Mouse (Mus musculus) retina, postnatal 7 days (tissue): Measurements from ENCODE around the gene Ubash3b.

Source experiments
- DNase-seq: peaks from one replicate; pipeline ENCODE4 v3.0.0-alpha.2; 2012; ENCODE audit warnings: low read depth, low spot score

The Ubash3b gene

GRCm38 (mm10) chr9:41004415-41004814 lies 157.1 kb downstream of the Ubash3b start, which contains the start of gene Crtam:
Gene Crtam (minus strand): TSS chr9:41004628.
- DNase-seq, result no peak

GRCm38 (mm10) chr9:40997116-40997779 lies 164.2 kb downstream of the Ubash3b start:
- DNase-seq, result no peak

GRCm38 (mm10) chr9:40994075-40994474 lies 167.4 kb downstream of the Ubash3b start:
- no peak for DNase-seq

GRCm38 (mm10) chr9:40991511-40991910 lies 170.0 kb downstream of the Ubash3b start:
- no peak for DNase-seq

- peak; percentile 42 for DNase-seq
Measured at GRCm38 (mm10) chr9:40989940-40990588, 171.4 kb downstream of the Ubash3b start.

GRCm38 (mm10) chr9:40984313-40984712 lies 177.2 kb downstream of the Ubash3b start:
- DNase-seq, result no peak

- DNase-seq, result no peak
Measured at GRCm38 (mm10) chr9:40983758-40984157, 177.7 kb downstream of the Ubash3b start.

- no peak for DNase-seq
Measured at GRCm38 (mm10) chr9:40982480-40982879, 179.0 kb downstream of the Ubash3b start.

GRCm38 (mm10) chr9:40974042-40974801 lies 187.3 kb downstream of the Ubash3b start:
- no peak for DNase-seq

GRCm38 (mm10) chr9:40964418-40964714 lies 197.1 kb downstream of the Ubash3b start:
- DNase-seq, result no peak

GRCm38 (mm10) chr9:40963586-40964417 lies 197.7 kb downstream of the Ubash3b start, which contains the start of gene Jhy:
Gene Jhy (minus strand): TSS chr9:40964118.
- no peak for DNase-seq

GRCm38 (mm10) chr9:40961401-40961800 lies 200.1 kb downstream of the Ubash3b start:
- DNase-seq, result no peak
